Mouse (Mus musculus): Measurements from ENCODE around the gene AL731706.2. TPM values are rescaled to one million over a fixed set of nuclear protein-coding genes. Genes with fewer than 3 reads are reported as not detected.

AL731706.2 gene
- total RNA-seq, 4 experiments from 2014 or later, result 18.8 to 61.2 (median 25.1) TPM

Other genes with a start within 250 kb of the AL731706.2 start
- gene Snap25, start 172.2 kb downstream of the AL731706.2 start, total RNA-seq (2022), result under 1 TPM; 0.17 to 0.82 (median 0.48) TPM
- gene Slx4ip, start 5.5 kb upstream of the AL731706.2 start, total RNA-seq (2022), result 1 to 10 TPM; 1.3 to 2.0 (median 1.5) TPM
- gene AL731706.1, start 5.7 kb upstream of the AL731706.2 start, total RNA-seq (2022), result 10 to 100 TPM; 17.6 to 41.2 (median 31.2) TPM
- gene Mkks, start 5.7 kb upstream of the AL731706.2 start, total RNA-seq (2022), result 10 to 100 TPM; 31.7 to 55.5 (median 44.6) TPM
- gene Jag1, start 231.0 kb upstream of the AL731706.2 start, total RNA-seq (2022), result 10 to 100 TPM in 1 of 4 experiments, 1 to 10 TPM in 3; 8.4 to 10.0 (median 9.1) TPM